ENCODE assay signal across 21 mouse cellular contexts in the genomic region with DNA sequence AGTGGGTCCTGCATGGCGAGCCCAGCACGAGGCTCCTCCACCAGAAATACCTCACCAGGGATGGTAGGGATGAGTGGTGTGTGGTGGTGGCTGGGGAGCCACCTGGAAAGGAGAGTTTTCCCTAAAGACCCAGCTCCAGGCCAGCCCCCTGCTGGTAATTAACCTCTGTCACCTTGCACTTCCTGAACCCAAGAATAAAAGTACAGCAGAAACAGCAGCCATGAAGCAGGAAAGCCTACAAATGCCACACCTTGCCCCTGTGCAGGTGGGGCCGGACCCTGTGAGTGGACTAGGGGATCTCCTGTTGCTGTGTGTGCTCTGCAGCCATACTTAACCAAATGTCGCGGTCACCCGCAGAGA. TPM values are rescaled to one million over a fixed set of nuclear protein-coding genes. Genes with fewer than 3 reads are reported as not detected.
DNase-seq lines count a peak whose midpoint lies in the region; ATAC-seq and TF ChIP-seq lines count a peak whose summit lies in the region.
"Had no signal": no experiment of that assay in that cellular context is flagged by ENCODE, and none has a peak within 500 bp of the region (broad histone marks: within the 10 kb centered on the region; RNA-seq: fewer than 3 reads in every experiment).

No protein-coding gene starts in this region.

- H3K9me3 ChIP-seq in kidney, embryonic 15.5 days (replicated peaks): no peaks in the 10 kb centered on the region
- no peaks in the 10 kb centered on the region for H3K9me3 ChIP-seq in E14TG2a.4 (ENCODE audit: low read length)
- no peaks in the 10 kb centered on the region for H3K9me3 ChIP-seq in intestine, postnatal 0 days (ENCODE audit: control insufficient read depth)
- H3K9me3 ChIP-seq: embryonic facial prominence, embryonic 12.5 days; forebrain, embryonic 15.5 days; heart, embryonic 13.5 days; hindbrain, embryonic 15.5 days had no signal

- no peak for TF ChIP-seq CTCF in E14TG2a.4 (conservative IDR thresholded peaks at IDR 0.05; ENCODE audit: low read length)
- peak; percentile 33; the same call in 1 of the 2 replicates for TF ChIP-seq CTCF in intestine, postnatal 0 days (IDR thresholded peaks at IDR 0.05; ENCODE audit: low read depth)

- H3K27ac ChIP-seq in kidney, embryonic 15.5 days: peak overlapping the region; percentile 91
- H3K27ac ChIP-seq in intestine, postnatal 0 days (ENCODE audit: low read depth, low read length): peak overlapping the region; percentile 84
- H3K27ac ChIP-seq: embryonic facial prominence, embryonic 12.5 days; forebrain, embryonic 15.5 days; heart, embryonic 13.5 days; hindbrain, embryonic 15.5 days had no signal

- 46% methylated on average over 6 of the region's 6 CpGs for WGBS in kidney, embryonic 15.5 days
- WGBS in intestine, postnatal 0 days: 41% methylated on average over 6 of the region's 6 CpGs

- ATAC-seq in kidney, embryonic 15.5 days (replicated peaks; ENCODE audit: low FRiP score): no peak
- ATAC-seq in intestine, postnatal 0 days: peak; percentile 6; the same call in 1 of the 2 replicates
- ATAC-seq in megakaryocyte, adult 5-6 weeks (ENCODE audit: poor library complexity, severe bottlenecking): no peak
- ATAC-seq: forebrain, embryonic 15.5 days; Patski had no signal

- no peaks in the 10 kb centered on the region for H3K27me3 ChIP-seq in kidney, embryonic 15.5 days
- H3K27me3 ChIP-seq in E14TG2a.4 (ENCODE audit: insufficient read depth, low read length): no peaks in the 10 kb centered on the region
- no peaks in the 10 kb centered on the region for H3K27me3 ChIP-seq in intestine, postnatal 0 days (replicated peaks; ENCODE audit: control insufficient read depth, insufficient read depth, low read length)
- H3K27me3 ChIP-seq: CH12.LX; forebrain, embryonic 15.5 days; Patski had no signal

- no peak overlapping the region for H3K9ac ChIP-seq in kidney, embryonic 15.5 days
- H3K9ac ChIP-seq in intestine, postnatal 0 days (ENCODE audit: low read depth, low read length): no peak overlapping the region
- H3K9ac ChIP-seq: embryonic facial prominence, embryonic 12.5 days; forebrain, embryonic 15.5 days; heart, embryonic 13.5 days; hindbrain, embryonic 15.5 days had no signal

- H3K36me3 ChIP-seq in kidney, embryonic 15.5 days: no peaks in the 10 kb centered on the region
- peaks cover 16% of the 10 kb centered on the region for H3K36me3 ChIP-seq in E14TG2a.4 (ENCODE audit: insufficient read depth, low read length)
- 0 out of 2 replicates have a peak, but pooled peaks cover 6% of the 10 kb centered on the region for H3K36me3 ChIP-seq in intestine, postnatal 0 days (ENCODE audit: control insufficient read depth, insufficient read depth)
- H3K36me3 ChIP-seq: embryonic facial prominence, embryonic 12.5 days; forebrain, embryonic 15.5 days; heart, embryonic 13.5 days; hindbrain, embryonic 15.5 days had no signal

- H3K4me3 ChIP-seq in kidney, embryonic 15.5 days (replicated peaks): no peak overlapping the region
- H3K4me3 ChIP-seq in E14TG2a.4 (replicated peaks; ENCODE audit: low read length): peak overlapping the region; percentile 32; the same call in 1 of the 2 replicates
- no peak overlapping the region for H3K4me3 ChIP-seq in intestine, postnatal 0 days (ENCODE audit: low read depth, low read length)
- H3K4me3 ChIP-seq: embryonic facial prominence, embryonic 12.5 days; forebrain, embryonic 15.5 days; heart, embryonic 13.5 days; hindbrain, embryonic 15.5 days had no signal

- DNase-seq in kidney, postnatal 10 days: no peak
- peak; percentile 51 for DNase-seq in ES-CJ7 (ENCODE audit: low read depth, low spot score)
- no peak for DNase-seq in urinary bladder, adult 18-20 months (ENCODE audit: low spot score in 2 of 2)
- DNase-seq: adrenal gland, postnatal 10 days; cerebellum, adult 11-12 months; cerebellum, adult 9-10 months; cerebellum, postnatal 25 days; gastrocnemius, postnatal 36 days; heart, adult 11 months; heart, postnatal 36 days had no signal

- no peak overlapping the region for H3K4me2 ChIP-seq in kidney, embryonic 15.5 days
- H3K4me2 ChIP-seq in intestine, postnatal 0 days (replicated peaks; ENCODE audit: low read depth): no peak overlapping the region
- H3K4me2 ChIP-seq: embryonic facial prominence, embryonic 12.5 days; forebrain, embryonic 15.5 days; heart, embryonic 13.5 days; hindbrain, embryonic 15.5 days had no signal

- H3K4me1 ChIP-seq in kidney, embryonic 15.5 days: peaks cover 62% of the 10 kb centered on the region
- H3K4me1 ChIP-seq in E14TG2a.4 (replicated peaks; ENCODE audit: low read depth, low read length): peaks cover 93% of the 10 kb centered on the region
- H3K4me1 ChIP-seq in intestine, postnatal 0 days (replicated peaks; ENCODE audit: control insufficient read depth, insufficient read depth, low read length): 0 out of 2 replicates have a peak, but pooled peaks cover 12% of the 10 kb centered on the region

RNA-seq across cellular contexts. Expression of gene Cds1, which starts 57.4 kb away (rescaled TPM):
- 10.9 and 11.8 TPM in 2 replicates for polyA plus RNA-seq in kidney, embryonic 15.5 days (2015; fragmentation: Nextera tagmentation; extraction: Ambion mirVana)
- 31.9 and 32.2 TPM in 2 replicates for polyA plus RNA-seq in intestine, postnatal 0 days (2015; fragmentation: Nextera tagmentation; extraction: Ambion mirVana)
- 8.3 and 10.2 TPM in 2 replicates for total RNA-seq in megakaryocyte, adult 5-6 weeks (2015)
- total RNA-seq in megakaryocyte, adult 5-6 weeks (2017): 6.8 TPM in 2 replicates
- total RNA-seq: CH12.LX, MEL had no signal
